Mouse (Mus musculus) stomach, postnatal 0 days (tissue): ENCODE measurements around the gene Sash1.

Experiments used
- CTCF ChIP-seq: IDR thresholded peaks from 2 replicates; pipeline ENCODE4 v1.5.1; 2016; ENCODE audit warnings: antibody characterized with exemption, low read depth, mild to moderate bottlenecking, moderate library complexity
- EP300 ChIP-seq: optimal IDR thresholded peaks from 2 replicates; pipeline ENCODE3; 2016; ENCODE audit warnings: antibody characterized with exemption

- TF ChIP-seq CTCF (no peak), EP300 (no peak)
Observed at GRCm38 (mm10) chr10:8930672-8931071, 44.8 kb upstream of the Sash1 start.
